Comparison of ENCODE assay signal across 22 mouse cellular contexts in the genomic region with DNA sequence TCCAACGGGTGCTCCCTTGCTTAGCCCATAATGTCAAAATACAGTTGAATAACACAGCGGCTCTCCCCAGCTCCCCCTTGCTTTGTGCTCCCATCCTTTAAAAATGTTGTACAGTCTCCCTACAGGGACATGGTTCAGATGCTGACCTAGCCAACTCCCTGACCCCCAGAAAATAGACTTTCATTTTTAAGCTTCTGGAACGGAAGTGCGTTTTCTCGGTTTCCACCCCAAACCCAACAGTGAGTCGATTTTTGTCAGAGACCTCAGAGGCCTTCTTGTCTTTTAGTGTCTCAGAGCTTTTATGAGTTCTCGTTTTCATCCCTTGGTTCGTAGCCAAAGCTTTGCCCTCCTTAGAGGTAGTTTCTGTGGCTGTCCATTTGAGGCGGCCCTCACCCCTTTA. TPM values are rescaled to one million over a fixed set of nuclear protein-coding genes. Genes with fewer than 3 reads are reported as not detected.
DNase-seq lines count a peak whose midpoint lies in the region; ATAC-seq and TF ChIP-seq lines count a peak whose summit lies in the region.
"Had no signal": no experiment of that assay in that cellular context is flagged by ENCODE, and none has a peak within 500 bp of the region (broad histone marks: within the 10 kb centered on the region; RNA-seq: fewer than 3 reads in every experiment).

No protein-coding gene starts in this region.

- H3K27me3 ChIP-seq in heart, embryonic 10.5 days (ENCODE audit: insufficient read depth, poor library complexity, severe bottlenecking) = no peaks in the 10 kb centered on the region
- no peaks in the 10 kb centered on the region for H3K27me3 ChIP-seq in heart, embryonic 12.5 days (replicated peaks)
- H3K27me3 ChIP-seq in hindbrain, postnatal 0 days (ENCODE audit: insufficient read depth, low read length) = no peaks in the 10 kb centered on the region
- no peaks in the 10 kb centered on the region for H3K27me3 ChIP-seq in hindbrain, embryonic 10.5 days (ENCODE audit: insufficient read depth, poor library complexity, severe bottlenecking)
- no peaks in the 10 kb centered on the region for H3K27me3 ChIP-seq in neural tube, embryonic 15.5 days (replicated peaks)
- H3K27me3 ChIP-seq: embryonic facial prominence, embryonic 13.5 days had no signal

- no peaks in the 10 kb centered on the region for H3K36me3 ChIP-seq in heart, embryonic 10.5 days
- no peaks in the 10 kb centered on the region for H3K36me3 ChIP-seq in heart, embryonic 12.5 days
- H3K36me3 ChIP-seq in hindbrain, postnatal 0 days (ENCODE audit: insufficient read depth, low read length) = no peaks in the 10 kb centered on the region
- no peaks in the 10 kb centered on the region for H3K36me3 ChIP-seq in hindbrain, embryonic 10.5 days
- H3K36me3 ChIP-seq in neural tube, embryonic 15.5 days = no peaks in the 10 kb centered on the region
- H3K36me3 ChIP-seq: embryonic facial prominence, embryonic 13.5 days; forebrain, embryonic 10.5 days had no signal

- no peaks in the 10 kb centered on the region for H3K9me3 ChIP-seq in heart, embryonic 10.5 days
- H3K9me3 ChIP-seq in heart, embryonic 12.5 days (replicated peaks) = no peaks in the 10 kb centered on the region
- H3K9me3 ChIP-seq in hindbrain, postnatal 0 days (ENCODE audit: low read length) = no peaks in the 10 kb centered on the region
- no peaks in the 10 kb centered on the region for H3K9me3 ChIP-seq in hindbrain, embryonic 10.5 days
- H3K9me3 ChIP-seq in neural tube, embryonic 15.5 days (replicated peaks) = no peaks in the 10 kb centered on the region
- H3K9me3 ChIP-seq: embryonic facial prominence, embryonic 13.5 days; forebrain, embryonic 10.5 days had no signal

- no peak overlapping the region for H3K4me3 ChIP-seq in heart, embryonic 10.5 days
- H3K4me3 ChIP-seq in heart, embryonic 12.5 days = no peak overlapping the region
- no peak overlapping the region for H3K4me3 ChIP-seq in hindbrain, postnatal 0 days (ENCODE audit: low read length)
- H3K4me3 ChIP-seq in hindbrain, embryonic 10.5 days = no peak overlapping the region
- H3K4me3 ChIP-seq in neural tube, embryonic 15.5 days (replicated peaks) = no peak overlapping the region
- H3K4me3 ChIP-seq: embryonic facial prominence, embryonic 13.5 days; forebrain, embryonic 10.5 days; heart, adult 2 months had no signal

- H3K9ac ChIP-seq in heart, embryonic 12.5 days = no peak overlapping the region
- H3K9ac ChIP-seq in hindbrain, postnatal 0 days (replicated peaks; ENCODE audit: low read length) = no peak overlapping the region
- H3K9ac ChIP-seq in neural tube, embryonic 15.5 days (replicated peaks) = no peak overlapping the region
- H3K9ac ChIP-seq: embryonic facial prominence, embryonic 13.5 days; hindbrain, embryonic 14.5 days had no signal

- no peak for TF ChIP-seq CTCF in hindbrain, postnatal 0 days (IDR thresholded peaks at IDR 0.05; ENCODE audit: low read depth)

- no peak overlapping the region for H3K27ac ChIP-seq in heart, embryonic 10.5 days
- H3K27ac ChIP-seq in heart, embryonic 12.5 days (ENCODE audit: poor library complexity, severe bottlenecking) = no peak overlapping the region
- peak overlapping the region; percentile 85; the same call in 1 of the 2 replicates for H3K27ac ChIP-seq in hindbrain, postnatal 0 days
- no peak overlapping the region for H3K27ac ChIP-seq in hindbrain, embryonic 10.5 days
- peak overlapping the region; percentile 72 for H3K27ac ChIP-seq in neural tube, embryonic 15.5 days (replicated peaks)
- H3K27ac ChIP-seq: embryonic facial prominence, embryonic 13.5 days; forebrain, embryonic 10.5 days had no signal

- 87% methylated on average over 9 of the region's 9 CpGs for WGBS in heart, embryonic 10.5 days
- WGBS in heart, embryonic 12.5 days = 83% methylated on average over 9 of the region's 9 CpGs
- 63% methylated on average over 9 of the region's 9 CpGs for WGBS in hindbrain, postnatal 0 days
- WGBS in hindbrain, embryonic 10.5 days = 92% methylated on average over 9 of the region's 9 CpGs
- WGBS in neural tube, embryonic 15.5 days = 78% methylated on average over 9 of the region's 9 CpGs

- H3K4me2 ChIP-seq in heart, embryonic 12.5 days = no peak overlapping the region
- H3K4me2 ChIP-seq in hindbrain, postnatal 0 days (ENCODE audit: low read depth, low read length) = no peak overlapping the region
- H3K4me2 ChIP-seq in neural tube, embryonic 15.5 days = no peak overlapping the region
- H3K4me2 ChIP-seq: embryonic facial prominence, embryonic 13.5 days; heart, embryonic 11.5 days; hindbrain, embryonic 14.5 days had no signal

- peak; percentile 14 for DNase-seq in heart, embryonic 10.5 days (ENCODE audit: low spot score)
- DNase-seq in hindbrain, postnatal 0 days (ENCODE audit: low spot score) = no peak
- DNase-seq in hindbrain, embryonic 10.5 days (ENCODE audit: low spot score) = no peak
- DNase-seq in neural tube, embryonic 10.5 days (ENCODE audit: extremely low spot score, low spot score) = no peak
- DNase-seq in cerebellum, adult 8-10 months = no peak
- DNase-seq: adrenal gland, adult 8-10 months; adrenal gland, postnatal 25 days; cerebellum, adult 11-12 months; cerebellum, adult 9-10 months; gastrocnemius, postnatal 25 days; heart, adult 2 months; kidney, adult 2 months had no signal

- no peak for ATAC-seq in heart, embryonic 12.5 days (ENCODE audit: insufficient number of reproducible peaks, low FRiP score)
- ATAC-seq in hindbrain, postnatal 0 days = no peak
- no peak for ATAC-seq in neural tube, embryonic 15.5 days (ENCODE audit: low FRiP score)
- ATAC-seq: activated CD4-positive, CD25-positive, alpha-beta regulatory T cell, adult 4 months; CD4-positive, CD25-positive, alpha-beta regulatory T cell, adult 4 months; forebrain, embryonic 14.5 days; intestine, postnatal 0 days had no signal

- peaks cover 11% of the 10 kb centered on the region; the same call in 1 of the 2 replicates for H3K4me1 ChIP-seq in heart, embryonic 10.5 days
- H3K4me1 ChIP-seq in heart, embryonic 12.5 days (replicated peaks) = peaks cover 13% of the 10 kb centered on the region
- peaks cover 10% of the 10 kb centered on the region for H3K4me1 ChIP-seq in hindbrain, postnatal 0 days (ENCODE audit: insufficient read depth, low read length)
- H3K4me1 ChIP-seq in hindbrain, embryonic 10.5 days (replicated peaks) = peaks cover 6% of the 10 kb centered on the region
- peaks cover 19% of the 10 kb centered on the region for H3K4me1 ChIP-seq in neural tube, embryonic 15.5 days

RNA-seq across cellular contexts. Expression of a gene that starts 8.5 kb away (rescaled TPM):
- 68.5 and 87.0 TPM in 2 replicates for polyA plus RNA-seq in heart, embryonic 10.5 days (2016; fragmentation: Nextera tagmentation; extraction: Ambion mirVana)
- polyA plus RNA-seq in heart, embryonic 12.5 days (2016; fragmentation: Nextera tagmentation; extraction: Ambion mirVana) = 52.8 and 54.2 TPM in 2 replicates
- total RNA-seq in hindbrain, postnatal 0 days (2014; rRNA removed) = 19.4 and 20.8 TPM in 2 replicates
- polyA plus RNA-seq in hindbrain, postnatal 0 days (2015; fragmentation: Nextera tagmentation; extraction: Ambion mirVana) = 77.1 and 79.1 TPM in 2 replicates
- 89.3 and 104 TPM in 2 replicates for polyA plus RNA-seq in hindbrain, embryonic 10.5 days (2016; fragmentation: Nextera tagmentation; extraction: Ambion mirVana)
- polyA plus RNA-seq in neural tube, embryonic 15.5 days (2015; fragmentation: Nextera tagmentation; extraction: Ambion mirVana) = 79.9 and 81.6 TPM in 2 replicates

RNA-seq across cellular contexts. Expression of a gene that starts 23.8 kb away (rescaled TPM):
- 138 and 179 TPM in 2 replicates for polyA plus RNA-seq in heart, embryonic 10.5 days (2016; fragmentation: Nextera tagmentation; extraction: Ambion mirVana)
- 200 and 204 TPM in 2 replicates for polyA plus RNA-seq in heart, embryonic 12.5 days (2016; fragmentation: Nextera tagmentation; extraction: Ambion mirVana)
- total RNA-seq in hindbrain, postnatal 0 days (2014; rRNA removed) = 65.4 and 73.9 TPM in 2 replicates
- polyA plus RNA-seq in hindbrain, postnatal 0 days (2015; fragmentation: Nextera tagmentation; extraction: Ambion mirVana) = 157 and 160 TPM in 2 replicates
- polyA plus RNA-seq in hindbrain, embryonic 10.5 days (2016; fragmentation: Nextera tagmentation; extraction: Ambion mirVana) = 78.9 and 105 TPM in 2 replicates
- 139 and 140 TPM in 2 replicates for polyA plus RNA-seq in neural tube, embryonic 15.5 days (2015; fragmentation: Nextera tagmentation; extraction: Ambion mirVana)

RNA-seq across cellular contexts. Expression of a gene that starts 46.8 kb away (rescaled TPM):
- polyA plus RNA-seq in heart, embryonic 10.5 days (2016; fragmentation: Nextera tagmentation; extraction: Ambion mirVana) = 4.9 and 5.7 TPM in 2 replicates
- 4.8 and 5.1 TPM in 2 replicates for polyA plus RNA-seq in heart, embryonic 12.5 days (2016; fragmentation: Nextera tagmentation; extraction: Ambion mirVana)
- total RNA-seq in hindbrain, postnatal 0 days (2014; rRNA removed) = 5.3 and 6.3 TPM in 2 replicates
- 10.2 and 10.3 TPM in 2 replicates for polyA plus RNA-seq in hindbrain, postnatal 0 days (2015; fragmentation: Nextera tagmentation; extraction: Ambion mirVana)
- polyA plus RNA-seq in hindbrain, embryonic 10.5 days (2016; fragmentation: Nextera tagmentation; extraction: Ambion mirVana) = 8.6 and 8.8 TPM in 2 replicates
- polyA plus RNA-seq in neural tube, embryonic 15.5 days (2015; fragmentation: Nextera tagmentation; extraction: Ambion mirVana) = 7.9 and 8.5 TPM in 2 replicates

Comparison
In these comparisons a context has a peak if more than half of its experiments do, and no peak if none do; other contexts are left out.
1. H3K27ac ChIP-seq: peak in hindbrain, postnatal 0 days (single experiment) and neural tube, embryonic 15.5 days (single experiment); none in heart, embryonic 10.5 days (single experiment), heart, embryonic 12.5 days (single experiment) and hindbrain, embryonic 10.5 days (single experiment).